Mouse (Mus musculus) liver, adult 2 months (tissue): ENCODE data around the gene Gm525. TPM values are rescaled to one million over a fixed set of nuclear protein-coding genes. Genes with fewer than 3 reads are reported as not detected.

Experiments
- DNase-seq: peaks from one replicate; pipeline ENCODE4 v3.0.0-alpha.2; 2011; ENCODE audit warnings: low read depth, low spot score; ENCODE audit errors: extremely low read depth
- H3K27ac ChIP-seq: fragments of 200-500 bp; replicated peaks from 2 replicates; pipeline ENCODE4 v1.5.1; 2012; ENCODE audit warnings: low read depth, mild to moderate bottlenecking, control low read depth, inconsistent platforms, low read length; ENCODE audit not compliant: insufficient read depth
- H3K27me3 ChIP-seq: fragments of 200-500 bp; 2 replicates; pipeline ENCODE4 v1.6.1; 2012; ENCODE audit warnings: mild to moderate bottlenecking, moderate library complexity, low read length, inconsistent platforms; ENCODE audit not compliant: control insufficient read depth, insufficient read depth
- H3K36me3 ChIP-seq: fragments of 200-500 bp; 2 replicates; pipeline ENCODE4 v1.6.1; 2012; ENCODE audit warnings: low read length, inconsistent platforms; ENCODE audit not compliant: control insufficient read depth, insufficient read depth
- H3K4me1 ChIP-seq: fragments of 200-500 bp; 2 replicates; pipeline ENCODE4 v1.6.1; 2011; ENCODE audit warnings: low read length; ENCODE audit not compliant: control insufficient read depth, insufficient read depth
- H3K4me3 ChIP-seq: fragments of 200-500 bp; 2 replicates; pipeline ENCODE4 v1.5.1; 2011; ENCODE audit warnings: low read depth, mild to moderate bottlenecking, control low read depth, low read length, moderate library complexity; ENCODE audit not compliant: insufficient read depth
- H3K79me2 ChIP-seq: fragments of 200-500 bp; 2 replicates; pipeline ENCODE4 v1.6.1; 2012; ENCODE audit warnings: inconsistent platforms, mild to moderate bottlenecking, low read length, moderate library complexity; ENCODE audit not compliant: control insufficient read depth, insufficient read depth
- H3K9ac ChIP-seq: fragments of 200-500 bp; 2 replicates; pipeline ENCODE4 v1.6.1; 2012; ENCODE audit warnings: low read depth, mild to moderate bottlenecking, control low read depth, inconsistent platforms, low read length
- CTCF ChIP-seq: fragments of 200-500 bp; IDR thresholded peaks from 2 replicates; pipeline ENCODE4 v1.5.1; 2011; ENCODE audit warnings: low read depth, low read length, control low read depth
- POLR2A ChIP-seq: fragments of 200-500 bp; IDR thresholded peaks from 2 replicates; pipeline ENCODE4 v1.6.1; 2011; ENCODE audit warnings: low read length, control low read depth; ENCODE audit not compliant: insufficient read depth; ENCODE audit errors: extremely low read depth
- WGBS: fragments of 180-500 bp; shearing (Covaris S2); methylation state at CpG from one replicate; pipeline ENCODE4 v1.1.7; 2018; 5-methylcytosine and 5-hydroxymethylcytosine counted together
- polyA plus RNA-seq: library from polyadenylated mRNA; depleted of rRNA; stranded (reverse); fragments of >200 nt; gene quantifications from 2 replicates; pipeline ENCODE4 v1.2.3, GENCODE M21; 2012
- total RNA-seq: library from RNA; depleted of rRNA; stranded (reverse); fragments of >200 nt; gene quantifications from 2 replicates; pipeline ENCODE4 v1.2.3, GENCODE M21; 2014

The Gm525 gene
- total and polyA plus RNA-seq, 2 experiments, result not detected

- no peak for TF ChIP-seq POLR2A
- TF ChIP-seq CTCF, result no peak
- H3K4me3 ChIP-seq, result no peak overlapping the region
- H3K9ac ChIP-seq, result no peak overlapping the region
- H3K79me2 ChIP-seq, result no peaks in the 10 kb centered on the region
- no peak overlapping the region for H3K27ac ChIP-seq
- H3K36me3 ChIP-seq, result no peaks in the 10 kb centered on the region
- DNase-seq, result no peak
- H3K4me1 ChIP-seq, result no peaks in the 10 kb centered on the region
- 80% methylated on average over 5 of the region's 6 CpGs for WGBS
- no peaks in the 10 kb centered on the region for H3K27me3 ChIP-seq
Measured at GRCm38 (mm10) chr11:89098930-89099329, 25.3 kb downstream of the Gm525 start.

- no peaks in the 10 kb centered on the region for H3K4me1 ChIP-seq
- H3K4me3 ChIP-seq, result no peak overlapping the region
- WGBS, result 0% methylated on average over 9 of the region's 9 CpGs
- H3K79me2 ChIP-seq, result no peaks in the 10 kb centered on the region
- no peak overlapping the region for H3K27ac ChIP-seq
- no peak overlapping the region for H3K9ac ChIP-seq
- H3K27me3 ChIP-seq, result no peaks in the 10 kb centered on the region
- peak; percentile 26 for DNase-seq
- TF ChIP-seq POLR2A (no peak), CTCF (peak; percentile 98)
- no peaks in the 10 kb centered on the region for H3K36me3 ChIP-seq
Measured at GRCm38 (mm10) chr11:89100403-89100802, 26.8 kb downstream of the Gm525 start.

GRCm38 (mm10) chr11:89100826-89101321, 27.2 kb downstream of the Gm525 start:
- DNase-seq, result no peak
- H3K79me2 ChIP-seq, result no peaks in the 10 kb centered on the region
- H3K27me3 ChIP-seq, result no peaks in the 10 kb centered on the region
- WGBS, result 42% methylated on average over 17 of the region's 17 CpGs
- peak overlapping the region; percentile 9; the same call in 1 of the 2 replicates for H3K4me3 ChIP-seq
- H3K4me1 ChIP-seq, result no peaks in the 10 kb centered on the region
- H3K27ac ChIP-seq, result peak overlapping the region; percentile 25
- no peaks in the 10 kb centered on the region for H3K36me3 ChIP-seq
- TF ChIP-seq POLR2A, result no peak
- no peak for TF ChIP-seq CTCF
- peak overlapping the region; percentile 8; the same call in 1 of the 2 replicates for H3K9ac ChIP-seq

- 76% methylated on average over 14 of the region's 14 CpGs for WGBS
Measured at GRCm38 (mm10) chr11:89103166-89103565, 29.5 kb downstream of the Gm525 start.

GRCm38 (mm10) chr11:89105211-89105610, 31.6 kb downstream of the Gm525 start:
- no peak for DNase-seq
- Histone ChIP-seq H3K27me3 (peaks cover 3% of the 10 kb centered on the region; the same call in 1 of the 2 replicates), H3K9ac (no peak overlapping the region), H3K4me1 (no peaks in the 10 kb centered on the region), H3K4me3 (no peak overlapping the region), H3K27ac (no peak overlapping the region), H3K79me2 (no peaks in the 10 kb centered on the region), H3K36me3 (no peaks in the 10 kb centered on the region)
- no peak for TF ChIP-seq POLR2A
- TF ChIP-seq CTCF, result no peak
- WGBS, result 97% methylated on average over 8 of the region's 8 CpGs

More at GRCm38 (mm10) chr11:89103166-89103565, 29.5 kb downstream of the Gm525 start:
- Histone ChIP-seq H3K36me3 (no peaks in the 10 kb centered on the region), H3K27me3 (no peaks in the 10 kb centered on the region), H3K4me1 (no peaks in the 10 kb centered on the region), H3K27ac (no peak overlapping the region), H3K9ac (no peak overlapping the region), H3K79me2 (no peaks in the 10 kb centered on the region), H3K4me3 (no peak overlapping the region)
- TF ChIP-seq POLR2A (no peak), CTCF (no peak)
- DNase-seq, result no peak

GRCm38 (mm10) chr11:89105823-89106222, 32.2 kb downstream of the Gm525 start:
- H3K9ac ChIP-seq, result no peak overlapping the region
- no peak overlapping the region for H3K27ac ChIP-seq
- no peaks in the 10 kb centered on the region for H3K79me2 ChIP-seq
- no peaks in the 10 kb centered on the region for H3K36me3 ChIP-seq
- H3K4me1 ChIP-seq, result no peaks in the 10 kb centered on the region
- TF ChIP-seq POLR2A, result no peak
- TF ChIP-seq CTCF, result no peak
- peaks cover 3% of the 10 kb centered on the region; the same call in 1 of the 2 replicates for H3K27me3 ChIP-seq
- no peak overlapping the region for H3K4me3 ChIP-seq
- DNase-seq, result no peak
- 93% methylated on average over 11 of the region's 11 CpGs for WGBS
